8 mouse cellular contexts compared by ENCODE assay signal in genomic region chr11:69372056-69372779, GRCm38 (mm10). TPM values are rescaled to one million over a fixed set of nuclear protein-coding genes. Genes with fewer than 3 reads are reported as not detected.
DNase-seq lines count a peak whose midpoint lies in the region; ATAC-seq and TF ChIP-seq lines count a peak whose summit lies in the region.

No protein-coding gene starts in this region.

- peak overlapping the region; percentile 41; the same call in 1 of the 2 replicates for H3K9ac ChIP-seq in forebrain, embryonic 16.5 days (replicated peaks; ENCODE audit: low read depth, low read length)
- no peak overlapping the region; the same call in 1 of the 2 replicates for H3K9ac ChIP-seq in liver, postnatal 0 days (replicated peaks)

- H3K4me2 ChIP-seq in forebrain, embryonic 16.5 days (ENCODE audit: low read length): peak overlapping the region; percentile 45
- H3K4me2 ChIP-seq in liver, postnatal 0 days (ENCODE audit: low read depth, low read length): peak overlapping the region; percentile 65

- no peak for TF ChIP-seq CTCF in liver, postnatal 0 days (IDR thresholded peaks at IDR 0.05; ENCODE audit: low read depth)

- H3K36me3 ChIP-seq in forebrain, embryonic 16.5 days (ENCODE audit: control insufficient read depth, insufficient read depth): no peaks in the 10 kb centered on the region
- H3K36me3 ChIP-seq in liver, postnatal 0 days (replicated peaks; ENCODE audit: insufficient read depth, low read length): no peaks in the 10 kb centered on the region

- peak overlapping the region; percentile 2; the same call in 1 of the 2 replicates for H3K4me3 ChIP-seq in forebrain, embryonic 16.5 days (replicated peaks; ENCODE audit: low read length)
- H3K4me3 ChIP-seq in liver, postnatal 0 days (ENCODE audit: low read depth, low read length): no peak overlapping the region

- peak overlapping the region; percentile 95 for H3K27ac ChIP-seq in forebrain, embryonic 16.5 days (ENCODE audit: low read length)
- H3K27ac ChIP-seq in liver, postnatal 0 days (ENCODE audit: low read depth): peak overlapping the region; percentile 55

- 29% methylated on average over 12 of the region's 12 CpGs for WGBS in forebrain, embryonic 16.5 days
- 50% methylated on average over 12 of the region's 12 CpGs for WGBS in liver, postnatal 0 days (ENCODE audit: insufficient replicate concordance)

- DNase-seq in left cerebral cortex, adult 18-20 months (ENCODE audit: low spot score in 2 of 2): peak; percentile 59 to 73
- DNase-seq in left cerebral cortex, adult 11 months (ENCODE audit: low spot score): no peak
- peak; percentile 93 for DNase-seq in cerebellum, adult 11-12 months
- peak; percentile 85 for DNase-seq in layer of hippocampus, adult 11-12 months (ENCODE audit: low spot score)
- no peak for DNase-seq in liver, postnatal 0 days
- no peak for DNase-seq in spleen, adult 12 weeks (ENCODE audit: low spot score)

- no peak for TF ChIP-seq EP300 in liver, postnatal 0 days (IDR thresholded peaks at IDR 0.05; ENCODE audit: low read depth)

- H3K9me3 ChIP-seq in forebrain, embryonic 16.5 days (ENCODE audit: control insufficient read depth, low read length): no peaks in the 10 kb centered on the region
- no peaks in the 10 kb centered on the region for H3K9me3 ChIP-seq in liver, postnatal 0 days (ENCODE audit: low read length)

- H3K27me3 ChIP-seq in forebrain, embryonic 16.5 days (replicated peaks; ENCODE audit: control insufficient read depth, insufficient read depth, low read length): no peaks in the 10 kb centered on the region
- peaks cover 17% of the 10 kb centered on the region for H3K27me3 ChIP-seq in liver, postnatal 0 days (ENCODE audit: insufficient read depth, low read length)

- peak; percentile 43 for ATAC-seq in forebrain, embryonic 16.5 days
- no peak for ATAC-seq in liver, postnatal 0 days
- no peak for ATAC-seq in activated CD4-positive, CD25-positive, alpha-beta regulatory T cell, adult 4 months

- H3K4me1 ChIP-seq in forebrain, embryonic 16.5 days (replicated peaks; ENCODE audit: control insufficient read depth, insufficient read depth, low read length): peaks cover 27% of the 10 kb centered on the region
- peaks cover 30% of the 10 kb centered on the region for H3K4me1 ChIP-seq in liver, postnatal 0 days (ENCODE audit: insufficient read depth)

RNA-seq across cellular contexts. Expression of gene Chd3, which starts 3.0 kb away (rescaled TPM):
- total RNA-seq in left cerebral cortex, adult 18-20 months (2021): 100 to 1,000 TPM; 346 to 387 TPM
- polyA plus RNA-seq in forebrain, embryonic 16.5 days (2015; fragmentation: Nextera tagmentation; extraction: Ambion mirVana): 132 and 146 TPM in 2 replicates
- polyA plus RNA-seq in liver, postnatal 0 days (2015; fragmentation: Nextera tagmentation; extraction: Ambion mirVana): 7.8 and 8.7 TPM in 2 replicates
- 10 to 100 TPM; 58.7 to 62.7 TPM for polyA plus RNA-seq in activated CD4-positive, CD25-positive, alpha-beta regulatory T cell, adult 4 months (2017; shearing (Covaris generic))

RNA-seq across cellular contexts. Expression of gene Naa38, which starts 23.1 kb away (rescaled TPM):
- total RNA-seq in left cerebral cortex, adult 18-20 months (2021): 100 to 1,000 TPM; 117 to 120 TPM
- polyA plus RNA-seq in forebrain, embryonic 16.5 days (2015; fragmentation: Nextera tagmentation; extraction: Ambion mirVana): 79.2 and 86.1 TPM in 2 replicates
- polyA plus RNA-seq in liver, postnatal 0 days (2015; fragmentation: Nextera tagmentation; extraction: Ambion mirVana): 83.7 and 83.9 TPM in 2 replicates
- polyA plus RNA-seq in activated CD4-positive, CD25-positive, alpha-beta regulatory T cell, adult 4 months (2017; shearing (Covaris generic)): 100 to 1,000 TPM; 146 TPM

RNA-seq across cellular contexts. Expression of gene Cyb5d1, which starts 23.2 kb away (rescaled TPM):
- total RNA-seq in left cerebral cortex, adult 18-20 months (2021): 10 to 100 TPM; 42.7 to 48.1 TPM
- 42.5 and 44.2 TPM in 2 replicates for polyA plus RNA-seq in forebrain, embryonic 16.5 days (2015; fragmentation: Nextera tagmentation; extraction: Ambion mirVana)
- polyA plus RNA-seq in liver, postnatal 0 days (2015; fragmentation: Nextera tagmentation; extraction: Ambion mirVana): 4.7 and 5.4 TPM in 2 replicates
- 10 to 100 TPM in 1 of 2 experiments, 1 to 10 TPM in 1; 9.4 to 17.9 TPM for polyA plus RNA-seq in activated CD4-positive, CD25-positive, alpha-beta regulatory T cell, adult 4 months (2017; shearing (Covaris generic))

RNA-seq across cellular contexts. Expression of gene Tmem88, which starts 25.8 kb away (rescaled TPM):
- 1 to 10 TPM; 3.4 to 3.7 TPM for total RNA-seq in left cerebral cortex, adult 18-20 months (2021)
- polyA plus RNA-seq in forebrain, embryonic 16.5 days (2015; fragmentation: Nextera tagmentation; extraction: Ambion mirVana): 5.9 and 6.2 TPM in 2 replicates
- 12.3 and 14.0 TPM in 2 replicates for polyA plus RNA-seq in liver, postnatal 0 days (2015; fragmentation: Nextera tagmentation; extraction: Ambion mirVana)
- polyA plus RNA-seq in activated CD4-positive, CD25-positive, alpha-beta regulatory T cell, adult 4 months (2017; shearing (Covaris generic)): under 1 TPM; 0.22 to 0.51 TPM

RNA-seq across cellular contexts. Expression of gene Rnf227, which starts 32.0 kb away (rescaled TPM):
- total RNA-seq in left cerebral cortex, adult 18-20 months (2021): 100 to 1,000 TPM; 186 to 190 TPM
- polyA plus RNA-seq in forebrain, embryonic 16.5 days (2015; fragmentation: Nextera tagmentation; extraction: Ambion mirVana): 109 and 144 TPM in 2 replicates
- 0.87 and 1.3 TPM in 2 replicates for polyA plus RNA-seq in liver, postnatal 0 days (2015; fragmentation: Nextera tagmentation; extraction: Ambion mirVana)
- 1 to 10 TPM; 2.4 to 3.4 TPM for polyA plus RNA-seq in activated CD4-positive, CD25-positive, alpha-beta regulatory T cell, adult 4 months (2017; shearing (Covaris generic))

Comparison
In these comparisons a context has a peak if more than half of its experiments do, and no peak if none do; other contexts are left out.
1. DNase-seq: peak in left cerebral cortex, adult 18-20 months (2 of 2), cerebellum, adult 11-12 months (single experiment) and layer of hippocampus, adult 11-12 months (single experiment); none in left cerebral cortex, adult 11 months (single experiment), liver, postnatal 0 days (single experiment) and spleen, adult 12 weeks (single experiment).